Mouse (Mus musculus): Measurements from ENCODE around the gene Brd1. TPM values are rescaled to one million over a fixed set of nuclear protein-coding genes. Genes with fewer than 3 reads are reported as not detected.
A peak's percentile ranks its signal among the peaks of the same experiment; 100 is the strongest.
"Not testable (repeated sequence)": the region's sequence is repeated elsewhere in the genome, so short reads cannot be mapped to it uniquely, and the experiment has no call there.

The Brd1 gene
- polyA plus RNA-seq, 1 experiment: 14.4 TPM

DNA sequence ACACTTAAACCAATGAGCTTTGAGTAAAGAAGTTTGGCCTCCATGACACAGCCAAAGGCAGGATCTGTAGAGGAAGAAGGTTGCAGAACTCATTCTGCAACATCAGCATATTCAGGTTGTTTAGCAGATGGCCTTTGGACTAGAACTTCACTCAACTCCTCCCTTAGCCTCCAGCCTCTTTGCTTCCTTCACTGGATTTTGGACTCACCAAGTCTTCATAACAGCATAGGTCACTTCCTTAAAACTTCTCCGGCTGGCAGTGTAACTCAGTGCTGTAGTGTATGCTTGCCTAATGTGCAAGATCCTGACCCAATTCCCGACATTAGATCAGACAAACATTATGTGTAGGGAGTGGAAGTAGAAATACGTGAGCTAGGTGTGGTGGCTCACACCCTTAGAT, 11.3 kb upstream of the Brd1 start:
- no peak overlapping the region for H3K27ac ChIP-seq (ENCODE audit: control insufficient read depth, insufficient read depth, low read depth, low read length)
- H3K36me3 ChIP-seq (ENCODE audit: control insufficient read depth, insufficient read depth, low read length): no peaks in the 10 kb centered on the region
- TF ChIP-seq POLR2A (IDR thresholded peaks at IDR 0.05; ENCODE audit: control insufficient read depth, low read depth, low read length) (no peak), CTCF (IDR thresholded peaks at IDR 0.05; ENCODE audit: control insufficient read depth, insufficient read depth, insufficient replicate concordance, low read depth, low read length) (no peak)
- peaks cover 4% of the 10 kb centered on the region; the same call in 1 of the 2 replicates for H3K4me1 ChIP-seq (ENCODE audit: control insufficient read depth, insufficient read depth, low read length)
- H3K4me3 ChIP-seq (ENCODE audit: control insufficient read depth, low read depth, low read length): no peak overlapping the region
- H3K27me3 ChIP-seq (ENCODE audit: control insufficient read depth, insufficient read depth, low read length): no peaks in the 10 kb centered on the region

DNA sequence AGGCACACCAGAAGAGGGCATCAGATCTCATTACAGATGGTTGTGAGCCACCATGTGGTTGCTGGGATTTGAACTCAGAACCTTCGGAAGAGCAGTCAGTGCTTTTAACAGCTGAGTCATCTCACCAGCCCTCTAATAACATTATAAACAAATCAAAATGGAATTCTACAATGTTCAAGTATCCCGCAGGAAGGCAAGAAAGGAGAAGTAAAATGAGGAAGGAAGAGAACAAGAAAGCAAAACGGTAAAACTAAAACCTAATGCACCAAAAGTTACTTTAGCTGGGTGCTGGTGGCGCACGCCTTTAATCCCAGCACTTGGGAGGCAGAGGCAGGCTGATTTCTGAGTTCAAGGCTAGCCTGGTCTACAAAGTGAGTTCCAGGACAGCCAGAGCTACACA, 9.3 kb upstream of the Brd1 start:
- not testable (repeated sequence) for H3K4me1 ChIP-seq (ENCODE audit: control insufficient read depth, insufficient read depth, low read length); H3K36me3 ChIP-seq (ENCODE audit: control insufficient read depth, insufficient read depth, low read length); H3K27ac ChIP-seq (ENCODE audit: control insufficient read depth, insufficient read depth, low read depth, low read length); H3K27me3 ChIP-seq (ENCODE audit: control insufficient read depth, insufficient read depth, low read length); H3K4me3 ChIP-seq (ENCODE audit: control insufficient read depth, low read depth, low read length)

DNA sequence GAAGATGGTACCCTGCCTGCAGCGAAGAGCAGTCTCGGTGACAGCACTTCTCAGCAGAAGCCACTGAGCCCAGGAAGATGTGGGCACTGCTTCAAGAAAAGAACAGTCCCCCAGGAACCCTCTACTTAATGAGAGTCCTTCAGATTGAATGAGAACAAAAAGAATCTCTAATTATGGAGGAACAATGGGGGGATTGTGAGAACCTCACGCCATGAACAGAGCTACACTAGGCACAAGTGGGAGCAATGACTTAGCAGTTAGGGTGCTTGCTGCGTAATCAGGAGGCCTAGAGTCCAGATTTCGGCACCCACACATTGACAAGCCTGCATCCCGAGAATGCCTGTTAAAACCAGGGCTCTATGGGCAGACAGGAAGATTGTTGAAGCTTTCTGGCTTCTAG, 7.3 kb upstream of the Brd1 start:
- Histone ChIP-seq H3K27ac (ENCODE audit: control insufficient read depth, insufficient read depth, low read depth, low read length) (no peak overlapping the region), H3K36me3 (ENCODE audit: control insufficient read depth, insufficient read depth, low read length) (no peaks in the 10 kb centered on the region), H3K4me3 (ENCODE audit: control insufficient read depth, low read depth, low read length) (no peak overlapping the region), H3K4me1 (ENCODE audit: control insufficient read depth, insufficient read depth, low read length) (no peaks in the 10 kb centered on the region), H3K27me3 (ENCODE audit: control insufficient read depth, insufficient read depth, low read length) (no peaks in the 10 kb centered on the region)
- TF ChIP-seq POLR2A (IDR thresholded peaks at IDR 0.05; ENCODE audit: control insufficient read depth, low read depth, low read length) (no peak), CTCF (IDR thresholded peaks at IDR 0.05; ENCODE audit: control insufficient read depth, insufficient read depth, insufficient replicate concordance, low read depth, low read length) (no peak)

DNA sequence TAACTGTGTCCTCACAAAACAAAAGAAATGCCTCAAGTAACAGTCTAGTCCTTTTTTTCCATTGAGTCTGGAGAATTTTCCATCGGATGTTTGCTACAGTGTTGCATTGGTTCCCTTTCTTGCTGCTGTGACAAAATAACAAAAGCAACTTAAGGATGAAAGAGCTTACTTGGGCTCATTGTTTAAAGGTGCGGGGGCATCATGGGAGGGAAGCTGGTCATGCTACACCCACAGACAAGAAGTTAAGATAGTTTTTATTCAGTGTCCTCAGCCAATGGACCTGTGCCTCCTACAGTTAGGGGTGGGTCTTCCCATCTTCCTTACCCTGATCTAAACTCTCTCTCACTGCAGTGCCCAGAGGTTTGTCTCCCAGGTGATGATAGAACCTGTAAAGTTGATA, 4.4 kb upstream of the Brd1 start:
- no peaks in the 10 kb centered on the region for H3K36me3 ChIP-seq (ENCODE audit: control insufficient read depth, insufficient read depth, low read length)

DNA sequence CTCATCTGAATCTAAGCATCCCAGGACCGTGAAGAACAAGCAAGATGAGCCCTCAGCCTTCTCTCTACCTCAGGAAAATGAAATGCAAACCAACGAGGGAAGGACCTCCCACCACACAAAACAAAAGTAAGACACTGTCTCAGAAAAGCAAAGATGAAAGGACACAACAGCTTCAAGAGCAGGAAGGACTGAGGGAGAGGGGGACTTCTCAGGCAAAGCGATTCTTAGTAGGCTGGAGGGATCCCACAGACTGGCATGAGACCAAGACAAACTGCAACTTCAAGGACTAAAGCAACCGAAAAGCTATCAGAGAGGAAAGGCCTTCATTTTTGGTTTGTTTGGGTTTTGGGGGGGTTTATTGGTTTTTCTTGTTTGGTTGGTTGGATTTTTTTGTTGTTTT, 2.1 kb upstream of the Brd1 start:
- Histone ChIP-seq H3K4me1 (ENCODE audit: control insufficient read depth, insufficient read depth, low read length) (peaks cover 18% of the 10 kb centered on the region), H3K27me3 (ENCODE audit: control insufficient read depth, insufficient read depth, low read length) (no peaks in the 10 kb centered on the region), H3K27ac (ENCODE audit: control insufficient read depth, insufficient read depth, low read depth, low read length) (no peak overlapping the region), H3K36me3 (ENCODE audit: control insufficient read depth, insufficient read depth, low read length) (no peaks in the 10 kb centered on the region), H3K4me3 (ENCODE audit: control insufficient read depth, low read depth, low read length) (no peak overlapping the region)
- TF ChIP-seq CTCF (IDR thresholded peaks at IDR 0.05; ENCODE audit: control insufficient read depth, insufficient read depth, insufficient replicate concordance, low read depth, low read length): no peak
- no peak for TF ChIP-seq POLR2A (IDR thresholded peaks at IDR 0.05; ENCODE audit: control insufficient read depth, low read depth, low read length)

More for the DNA sequence above, 4.4 kb upstream of the Brd1 start:
- no peaks in the 10 kb centered on the region for H3K27me3 ChIP-seq (ENCODE audit: control insufficient read depth, insufficient read depth, low read length)
- H3K4me1 ChIP-seq (ENCODE audit: control insufficient read depth, insufficient read depth, low read length): peaks cover 10% of the 10 kb centered on the region
- TF ChIP-seq CTCF (IDR thresholded peaks at IDR 0.05; ENCODE audit: control insufficient read depth, insufficient read depth, insufficient replicate concordance, low read depth, low read length): no peak
- TF ChIP-seq POLR2A (IDR thresholded peaks at IDR 0.05; ENCODE audit: control insufficient read depth, low read depth, low read length): no peak
- no peak overlapping the region; the same call in 1 of the 2 replicates for H3K27ac ChIP-seq (ENCODE audit: control insufficient read depth, insufficient read depth, low read depth, low read length)
- H3K4me3 ChIP-seq (ENCODE audit: control insufficient read depth, low read depth, low read length): no peak overlapping the region

DNA sequence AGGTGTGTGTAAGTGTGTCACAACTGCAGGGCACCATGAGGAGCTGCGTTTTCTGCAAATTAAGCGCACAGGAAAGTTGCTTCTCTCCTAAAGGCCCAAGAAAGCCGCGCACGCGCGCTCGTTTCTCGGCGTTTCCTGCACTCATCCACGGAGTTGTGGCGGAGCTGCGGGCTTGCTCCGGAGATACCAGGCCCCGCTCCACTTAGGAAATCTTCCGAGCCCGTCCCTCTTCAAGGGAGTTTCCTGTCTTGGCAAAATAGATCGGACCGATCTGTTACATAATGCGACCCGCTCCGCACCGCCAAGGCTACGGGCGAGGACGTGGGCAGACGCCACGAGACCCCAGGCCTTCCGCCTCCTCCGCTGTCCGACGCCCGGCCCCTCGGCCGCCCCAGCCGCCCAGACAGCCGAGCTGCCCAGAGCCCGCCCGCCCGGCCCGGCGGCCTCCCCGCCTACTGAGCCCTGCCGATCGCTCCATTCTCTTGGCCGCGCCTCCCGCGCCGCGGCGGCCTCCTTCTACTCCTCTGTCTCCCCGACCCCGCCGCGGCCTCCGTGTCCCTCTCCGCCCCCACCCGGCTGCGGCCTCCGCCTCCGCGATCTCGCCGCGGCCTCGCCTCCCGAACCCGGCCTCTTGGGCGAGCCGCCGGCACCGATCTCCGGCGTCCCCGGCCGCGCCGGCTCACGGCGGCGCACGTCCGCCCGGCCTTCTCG, 837 bp downstream of the Brd1 start:
- Histone ChIP-seq H3K4me1 (ENCODE audit: control insufficient read depth, insufficient read depth, low read length) (peaks cover 19% of the 10 kb centered on the region), H3K36me3 (ENCODE audit: control insufficient read depth, insufficient read depth, low read length) (peaks cover 1% of the 10 kb centered on the region), H3K4me3 (ENCODE audit: control insufficient read depth, low read depth, low read length) (peak overlapping the region; percentile 95), H3K27me3 (ENCODE audit: control insufficient read depth, insufficient read depth, low read length) (no peaks in the 10 kb centered on the region), H3K27ac (ENCODE audit: control insufficient read depth, insufficient read depth, low read depth, low read length) (peak overlapping the region; percentile 76)
- TF ChIP-seq CTCF (IDR thresholded peaks at IDR 0.05; ENCODE audit: control insufficient read depth, insufficient read depth, insufficient replicate concordance, low read depth, low read length) (no peak), POLR2A (IDR thresholded peaks at IDR 0.05; ENCODE audit: control insufficient read depth, low read depth, low read length) (no peak)

DNA sequence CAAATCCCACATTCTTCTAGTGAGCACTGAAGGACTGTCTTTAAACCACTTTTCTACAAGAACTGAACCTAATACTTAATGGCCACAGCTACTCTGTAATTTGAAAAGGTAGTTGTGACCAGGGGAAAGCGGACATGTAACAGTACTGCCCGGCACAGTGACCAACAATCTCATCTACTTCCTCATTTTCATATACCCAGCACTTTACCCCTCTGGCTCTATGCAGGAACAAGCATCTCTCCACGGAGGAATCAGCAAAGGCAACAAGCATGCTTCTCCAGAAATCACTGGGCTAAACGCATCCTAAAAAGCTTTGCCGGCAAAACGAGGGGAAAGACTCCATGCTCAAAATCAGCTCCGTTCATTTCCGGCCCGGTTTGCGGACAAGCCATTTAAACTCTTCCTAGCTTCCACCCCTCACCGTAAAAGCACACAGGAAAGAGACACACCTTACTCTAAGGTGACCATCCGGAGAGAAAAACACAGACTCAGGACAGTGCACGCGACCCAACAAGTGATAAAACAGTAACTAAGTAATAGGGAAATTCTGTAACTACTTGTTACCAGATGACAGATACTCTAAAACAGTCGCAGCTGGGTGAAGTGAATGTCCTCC, 1.5 kb downstream of the Brd1 start:
- no peak for TF ChIP-seq CTCF (IDR thresholded peaks at IDR 0.05; ENCODE audit: control insufficient read depth, insufficient read depth, insufficient replicate concordance, low read depth, low read length)
- TF ChIP-seq POLR2A (IDR thresholded peaks at IDR 0.05; ENCODE audit: control insufficient read depth, low read depth, low read length): no peak

More for the DNA sequence above, 1.5 kb downstream of the Brd1 start:
- Histone ChIP-seq H3K4me3 (ENCODE audit: control insufficient read depth, low read depth, low read length) (peak overlapping the region; percentile 95), H3K4me1 (ENCODE audit: control insufficient read depth, insufficient read depth, low read length) (peaks cover 19% of the 10 kb centered on the region), H3K36me3 (ENCODE audit: control insufficient read depth, insufficient read depth, low read length) (peaks cover 1% of the 10 kb centered on the region), H3K27ac (ENCODE audit: control insufficient read depth, insufficient read depth, low read depth, low read length) (no peak overlapping the region), H3K27me3 (ENCODE audit: control insufficient read depth, insufficient read depth, low read length) (no peaks in the 10 kb centered on the region)
